Mouse (Mus musculus): ENCODE measurements around the gene Kcnk5.

- TF ChIP-seq EP300 (IDR thresholded peaks at IDR 0.05; ENCODE audit: low read length) = peak; percentile 3; the same call in 1 of the 2 replicates
- no peak for TF ChIP-seq NRF1 (IDR thresholded peaks at IDR 0.05; ENCODE audit: low read depth, low read length)
- no peak for TF ChIP-seq CTCF (conservative IDR thresholded peaks at IDR 0.05 in 1 of 2, IDR thresholded peaks at IDR 0.05 in 1 of 2; ENCODE audit: low read depth in 2 of 2, low read length in 2 of 2)
- TF ChIP-seq ZKSCAN1 (IDR thresholded peaks at IDR 0.05; ENCODE audit: borderline replicate concordance, low read depth, low read length) = no peak
- TF ChIP-seq GABPA (IDR thresholded peaks at IDR 0.05; ENCODE audit: insufficient replicate concordance, low read depth, low read length) = no peak
- TF ChIP-seq SMC3 (IDR thresholded peaks at IDR 0.05; ENCODE audit: low read depth, low read length) = no peak
- TF ChIP-seq POLR2AphosphoS2 (IDR thresholded peaks at IDR 0.05; ENCODE audit: low read depth, low read length) = no peak
- no peak for TF ChIP-seq TCF12 (IDR thresholded peaks at IDR 0.05; ENCODE audit: low read depth, low read length)
- TF ChIP-seq ELF1 (IDR thresholded peaks at IDR 0.05; ENCODE audit: low read depth, low read length) = no peak
- TF ChIP-seq CHD2 (IDR thresholded peaks at IDR 0.05; ENCODE audit: low read length) = no peak
Measured at GRCm38 (mm10) chr14:20172924-20173323, 8.7 kb downstream of the Kcnk5 start.

All from CH12.LX (cell line).